Mouse (Mus musculus) cerebellum, adult 9-10 months (tissue): ENCODE results near the gene Acvr1.
A peak's percentile ranks its signal among the peaks of the same experiment; 100 is the strongest.

Experiments used
- DNase-seq: peaks from one replicate; pipeline ENCODE4 v3.0.0; 2022

Acvr1 gene

GRCm38 (mm10) chr2:58567066-58567810 lies at the start of gene Acvr1, which contains the start of gene Upp2:
Gene Acvr1, minus strand, starts transcription at chr2:58567157.
Gene Upp2, plus strand, starts transcription at chr2:58567298.
- peak; percentile 90 for DNase-seq

- peak; percentile 31 for DNase-seq
These were observed 48.8 kb upstream of the Acvr1 start for GRCm38 (mm10) chr2:58615766-58616165.

GRCm38 (mm10) chr2:58614851-58615250 lies 47.9 kb upstream of the Acvr1 start:
- DNase-seq = no peak

- peak; percentile 52 for DNase-seq
These were observed 46.8 kb upstream of the Acvr1 start for GRCm38 (mm10) chr2:58613720-58614119.

GRCm38 (mm10) chr2:58604791-58605190 lies 37.8 kb upstream of the Acvr1 start:
- no peak for DNase-seq

GRCm38 (mm10) chr2:58603379-58603778 lies 36.4 kb upstream of the Acvr1 start:
- DNase-seq = no peak

- DNase-seq = no peak
These were observed 34.4 kb upstream of the Acvr1 start for GRCm38 (mm10) chr2:58601382-58601781.

- no peak for DNase-seq
These were observed 32.7 kb upstream of the Acvr1 start for GRCm38 (mm10) chr2:58599639-58600038.

- DNase-seq = peak; percentile 32
These were observed 30.6 kb upstream of the Acvr1 start for GRCm38 (mm10) chr2:58597556-58597955.

GRCm38 (mm10) chr2:58596774-58597342 lies 29.9 kb upstream of the Acvr1 start:
- DNase-seq = peak; percentile 88

GRCm38 (mm10) chr2:58595350-58595749 lies 28.4 kb upstream of the Acvr1 start:
- no peak for DNase-seq

- DNase-seq = no peak
These were observed 23.1 kb upstream of the Acvr1 start for GRCm38 (mm10) chr2:58590055-58590454.

GRCm38 (mm10) chr2:58589637-58590036 lies 22.7 kb upstream of the Acvr1 start:
- DNase-seq = no peak

- no peak for DNase-seq
These were observed 19.4 kb upstream of the Acvr1 start for GRCm38 (mm10) chr2:58586311-58586710.

GRCm38 (mm10) chr2:58574167-58574566 lies 7.2 kb upstream of the Acvr1 start:
- DNase-seq = no peak

- DNase-seq = peak; percentile 46
These were observed 2.1 kb upstream of the Acvr1 start for GRCm38 (mm10) chr2:58568841-58569645.

- peak; percentile 55 for DNase-seq
These were observed 1.1 kb upstream of the Acvr1 start for GRCm38 (mm10) chr2:58567866-58568719.

- peak; percentile 72 for DNase-seq
These were observed 419 bp downstream of the Acvr1 start for GRCm38 (mm10) chr2:58566410-58567065.

- DNase-seq = peak; percentile 70
These were observed 928 bp downstream of the Acvr1 start for GRCm38 (mm10) chr2:58566049-58566409.

GRCm38 (mm10) chr2:58565267-58565666 lies 1.7 kb downstream of the Acvr1 start:
- peak; percentile 73 for DNase-seq

GRCm38 (mm10) chr2:58562137-58562536 lies 4.8 kb downstream of the Acvr1 start:
- no peak for DNase-seq
